Mouse (Mus musculus) liver, embryonic 15.5 days (tissue): Measurements from ENCODE around the gene Rbpjl. TPM values are rescaled to one million over a fixed set of nuclear protein-coding genes. Genes with fewer than 3 reads are reported as not detected.

Source experiments
- ATAC-seq: fragments of 200-750 bp; cut with Nextera tagmentation; 2 replicates; pipeline ENCODE4 v1.8.0; 2017; ENCODE audit warnings: moderate number of reproducible peaks, mild to moderate bottlenecking, moderate library complexity; ENCODE audit not compliant: insufficient read depth
- H3K27ac ChIP-seq: fragments of 300-500 bp; sonication (generic); replicated peaks from 2 replicates; pipeline ENCODE4 v1.5.1; 2015; ENCODE audit warnings: mild to moderate bottlenecking, inconsistent platforms
- H3K27me3 ChIP-seq: fragments of 300-500 bp; sonication (generic); 2 replicates; pipeline ENCODE4 v1.6.1; 2015; ENCODE audit warnings: mild to moderate bottlenecking, inconsistent platforms
- H3K36me3 ChIP-seq: fragments of 300-500 bp; sonication (generic); replicated peaks from 2 replicates; pipeline ENCODE4 v1.6.1; 2015; ENCODE audit warnings: moderate library complexity, mild to moderate bottlenecking, inconsistent platforms
- H3K4me1 ChIP-seq: fragments of 300-500 bp; sonication (generic); replicated peaks from 2 replicates; pipeline ENCODE4 v1.6.1; 2015; ENCODE audit warnings: inconsistent platforms
- H3K4me2 ChIP-seq: fragments of 300-500 bp; sonication (generic); 2 replicates; pipeline ENCODE4 v1.6.1; 2015; ENCODE audit warnings: moderate library complexity, mild to moderate bottlenecking, inconsistent platforms
- H3K4me3 ChIP-seq: fragments of 300-500 bp; sonication (generic); replicated peaks from 2 replicates; pipeline ENCODE4 v1.5.1; 2015; ENCODE audit warnings: mild to moderate bottlenecking, inconsistent platforms
- H3K9ac ChIP-seq: fragments of 300-500 bp; sonication (generic); 2 replicates; pipeline ENCODE4 v1.6.1; 2015; ENCODE audit warnings: moderate library complexity, mild to moderate bottlenecking, inconsistent platforms
- H3K9me3 ChIP-seq: fragments of 300-500 bp; sonication (generic); replicated peaks from 2 replicates; pipeline ENCODE4 v1.6.1; 2016; ENCODE audit warnings: inconsistent platforms
- WGBS: fragments of 180-500 bp; shearing (Covaris S2); methylation state at CpG from one replicate; pipeline ENCODE4 v1.1.7; 2015; ENCODE audit warnings: mixed read lengths; ENCODE audit not compliant: insufficient replicate concordance; 5-methylcytosine and 5-hydroxymethylcytosine counted together
- polyA plus RNA-seq: library from polyadenylated mRNA; unstranded; fragments of >200 nt; fragmentation: Nextera tagmentation; extraction: Ambion mirVana; gene quantifications from 2 replicates; pipeline ENCODE4 v1.2.1, GENCODE M21; 2015

The Rbpjl gene
- polyA plus RNA-seq, 1 experiment from 2014 or later = 0.07 TPM

- H3K9me3 ChIP-seq = no peaks in the 10 kb centered on the region; the same call in 1 of the 2 replicates
- H3K4me3 ChIP-seq = no peak overlapping the region
- no peaks in the 10 kb centered on the region for H3K36me3 ChIP-seq
- H3K4me1 ChIP-seq = no peaks in the 10 kb centered on the region
- peaks cover 37% of the 10 kb centered on the region for H3K27me3 ChIP-seq
- no peak overlapping the region for H3K4me2 ChIP-seq
- no peak overlapping the region for H3K9ac ChIP-seq
- 65% methylated on average over 7 of the region's 7 CpGs for WGBS
- H3K27ac ChIP-seq = no peak overlapping the region
- ATAC-seq = no peak
Observed at GRCm38 (mm10) chr2:164396076-164396475, 6.9 kb upstream of the Rbpjl start.

- H3K36me3 ChIP-seq = no peaks in the 10 kb centered on the region
- H3K4me2 ChIP-seq = no peak overlapping the region
- H3K27ac ChIP-seq = no peak overlapping the region
- no peak overlapping the region for H3K9ac ChIP-seq
- WGBS = 51% methylated on average over 12 of the region's 12 CpGs
- no peak overlapping the region for H3K4me3 ChIP-seq
- no peak for ATAC-seq
- H3K4me1 ChIP-seq = no peaks in the 10 kb centered on the region
- H3K27me3 ChIP-seq = peaks cover 45% of the 10 kb centered on the region
- no peaks in the 10 kb centered on the region; the same call in 1 of the 2 replicates for H3K9me3 ChIP-seq
Observed at GRCm38 (mm10) chr2:164396911-164397310, 6.0 kb upstream of the Rbpjl start.

- H3K4me1 ChIP-seq = no peaks in the 10 kb centered on the region
- no peak overlapping the region for H3K27ac ChIP-seq
- no peaks in the 10 kb centered on the region for H3K36me3 ChIP-seq
- H3K9ac ChIP-seq = no peak overlapping the region
- peaks cover 98% of the 10 kb centered on the region for H3K27me3 ChIP-seq
- no peaks in the 10 kb centered on the region for H3K9me3 ChIP-seq
- no peak overlapping the region for H3K4me3 ChIP-seq
- 11% methylated on average over 14 of the region's 14 CpGs for WGBS
- H3K4me2 ChIP-seq = no peak overlapping the region
- ATAC-seq = no peak
Observed at GRCm38 (mm10) chr2:164403396-164404081, 598 bp downstream of the Rbpjl start.

GRCm38 (mm10) chr2:164404082-164404990, 1.4 kb downstream of the Rbpjl start:
- no peak overlapping the region for H3K27ac ChIP-seq
- ATAC-seq = no peak
- H3K4me1 ChIP-seq = no peaks in the 10 kb centered on the region
- WGBS = 3% methylated on average over 49 of the region's 49 CpGs
- no peaks in the 10 kb centered on the region for H3K9me3 ChIP-seq
- peaks cover 99% of the 10 kb centered on the region for H3K27me3 ChIP-seq
- no peak overlapping the region for H3K4me3 ChIP-seq
- no peaks in the 10 kb centered on the region for H3K36me3 ChIP-seq
- H3K9ac ChIP-seq = no peak overlapping the region
- peak overlapping the region; percentile 9 for H3K4me2 ChIP-seq

GRCm38 (mm10) chr2:164405060-164405459, 2.1 kb downstream of the Rbpjl start, which contains the start of gene Matn4:
TSS of gene Matn4 (minus strand) at chr2:164405160.
- H3K9me3 ChIP-seq = no peaks in the 10 kb centered on the region
- no peaks in the 10 kb centered on the region for H3K36me3 ChIP-seq
- no peak within 1 kb of the TSS for H3K9ac ChIP-seq
- WGBS = 11% methylated on average over 9 of the region's 9 CpGs
- H3K27me3 ChIP-seq = peaks cover 99% of the 10 kb centered on the region
- ATAC-seq = no peak
- H3K4me2 ChIP-seq = peak within 1 kb of the TSS; percentile 9
- H3K4me3 ChIP-seq = no peak within 1 kb of the TSS
- H3K4me1 ChIP-seq = no peaks in the 10 kb centered on the region
- no peak within 1 kb of the TSS for H3K27ac ChIP-seq

- 27% methylated on average over 5 of the region's 5 CpGs for WGBS
- no peaks in the 10 kb centered on the region for H3K36me3 ChIP-seq
- H3K9me3 ChIP-seq = no peaks in the 10 kb centered on the region
- H3K9ac ChIP-seq = no peak overlapping the region
- no peak overlapping the region for H3K27ac ChIP-seq
- no peak overlapping the region for H3K4me3 ChIP-seq
- H3K4me2 ChIP-seq = no peak overlapping the region
- peaks cover 99% of the 10 kb centered on the region for H3K27me3 ChIP-seq
- ATAC-seq = no peak
- no peaks in the 10 kb centered on the region for H3K4me1 ChIP-seq
Observed at GRCm38 (mm10) chr2:164405519-164405918, 2.6 kb downstream of the Rbpjl start.

- 2% methylated on average over 22 of the region's 22 CpGs for WGBS
- Histone ChIP-seq H3K4me2 (no peak overlapping the region), H3K36me3 (no peaks in the 10 kb centered on the region), H3K27me3 (peaks cover 84% of the 10 kb centered on the region), H3K9ac (no peak overlapping the region), H3K27ac (no peak overlapping the region), H3K9me3 (no peaks in the 10 kb centered on the region), H3K4me3 (no peak overlapping the region), H3K4me1 (no peaks in the 10 kb centered on the region)
- no peak for ATAC-seq
Observed at GRCm38 (mm10) chr2:164407708-164408107, 4.8 kb downstream of the Rbpjl start.

- WGBS = 26% methylated on average over 28 of the region's 28 CpGs
- Histone ChIP-seq H3K27ac (no peak overlapping the region), H3K36me3 (no peaks in the 10 kb centered on the region), H3K4me1 (peaks cover 2% of the 10 kb centered on the region; the same call in 1 of the 2 replicates), H3K4me2 (no peak overlapping the region), H3K9me3 (no peaks in the 10 kb centered on the region), H3K4me3 (no peak overlapping the region), H3K9ac (no peak overlapping the region), H3K27me3 (peaks cover 31% of the 10 kb centered on the region)
- ATAC-seq = no peak
Observed at GRCm38 (mm10) chr2:164414167-164414566, 11.2 kb downstream of the Rbpjl start.

- 41% methylated on average over 10 of the region's 10 CpGs for WGBS
- no peak overlapping the region for H3K27ac ChIP-seq
- no peaks in the 10 kb centered on the region for H3K9me3 ChIP-seq
- no peaks in the 10 kb centered on the region for H3K36me3 ChIP-seq
- peaks cover 27% of the 10 kb centered on the region for H3K27me3 ChIP-seq
- H3K4me2 ChIP-seq = no peak overlapping the region
- peaks cover 2% of the 10 kb centered on the region; the same call in 1 of the 2 replicates for H3K4me1 ChIP-seq
- no peak overlapping the region for H3K4me3 ChIP-seq
- ATAC-seq = no peak
- no peak overlapping the region for H3K9ac ChIP-seq
Observed at GRCm38 (mm10) chr2:164414581-164414980, 11.6 kb downstream of the Rbpjl start.

GRCm38 (mm10) chr2:164417198-164417597, 14.3 kb downstream of the Rbpjl start:
- H3K9ac ChIP-seq = no peak overlapping the region
- no peaks in the 10 kb centered on the region for H3K36me3 ChIP-seq
- 2% methylated on average over 2 of the region's 2 CpGs for WGBS
- no peak overlapping the region for H3K27ac ChIP-seq
- no peak for ATAC-seq
- H3K9me3 ChIP-seq = no peaks in the 10 kb centered on the region
- H3K27me3 ChIP-seq = peaks cover 12% of the 10 kb centered on the region; the same call in 1 of the 2 replicates
- peaks cover 2% of the 10 kb centered on the region; the same call in 1 of the 2 replicates for H3K4me1 ChIP-seq
- H3K4me2 ChIP-seq = no peak overlapping the region
- H3K4me3 ChIP-seq = no peak overlapping the region

- 30% methylated on average over 3 of the region's 3 CpGs for WGBS
- Histone ChIP-seq H3K4me3 (no peak overlapping the region), H3K9ac (no peak overlapping the region), H3K4me1 (peaks cover 2% of the 10 kb centered on the region; the same call in 1 of the 2 replicates), H3K27ac (no peak overlapping the region), H3K27me3 (peaks cover 12% of the 10 kb centered on the region; the same call in 1 of the 2 replicates), H3K36me3 (no peaks in the 10 kb centered on the region), H3K4me2 (no peak overlapping the region), H3K9me3 (no peaks in the 10 kb centered on the region)
- no peak for ATAC-seq
Observed at GRCm38 (mm10) chr2:164418308-164418875, 15.5 kb downstream of the Rbpjl start.
